Mouse (Mus musculus) liver, adult 2 months (tissue): Measurements from ENCODE around the gene Spata31d1a.

Experiments used
- CTCF ChIP-seq: fragments of 200-500 bp; IDR thresholded peaks from 2 replicates; pipeline ENCODE4 v1.5.1; 2011; ENCODE audit warnings: low read depth, low read length, control low read depth
- POLR2A ChIP-seq: fragments of 200-500 bp; IDR thresholded peaks from 2 replicates; pipeline ENCODE4 v1.6.1; 2011; ENCODE audit warnings: low read length, control low read depth; ENCODE audit not compliant: insufficient read depth; ENCODE audit errors: extremely low read depth

DNA sequence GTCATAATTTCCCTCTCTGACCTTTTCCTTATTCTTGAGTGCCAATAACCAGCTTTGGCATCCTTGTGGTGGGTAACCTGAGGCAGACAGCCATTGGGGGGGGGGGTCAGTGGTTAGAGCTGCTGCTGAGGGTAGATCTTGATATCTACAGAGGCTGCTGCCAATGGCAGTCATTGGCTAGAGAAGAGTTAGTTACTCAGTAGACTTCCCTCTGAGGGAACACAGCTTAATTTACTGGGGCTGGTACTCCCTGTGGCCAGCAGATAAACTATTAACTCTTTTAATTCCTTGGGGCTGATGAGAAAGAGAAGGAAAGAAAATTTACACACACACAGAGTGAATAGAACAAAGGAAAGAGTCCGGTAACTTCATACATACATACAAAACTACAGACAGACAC lies 9.3 kb upstream of the Spata31d1a start:
- TF ChIP-seq CTCF (no peak), POLR2A (no peak)
